ENCODE assay signal across 19 mouse cellular contexts in the genomic region with DNA sequence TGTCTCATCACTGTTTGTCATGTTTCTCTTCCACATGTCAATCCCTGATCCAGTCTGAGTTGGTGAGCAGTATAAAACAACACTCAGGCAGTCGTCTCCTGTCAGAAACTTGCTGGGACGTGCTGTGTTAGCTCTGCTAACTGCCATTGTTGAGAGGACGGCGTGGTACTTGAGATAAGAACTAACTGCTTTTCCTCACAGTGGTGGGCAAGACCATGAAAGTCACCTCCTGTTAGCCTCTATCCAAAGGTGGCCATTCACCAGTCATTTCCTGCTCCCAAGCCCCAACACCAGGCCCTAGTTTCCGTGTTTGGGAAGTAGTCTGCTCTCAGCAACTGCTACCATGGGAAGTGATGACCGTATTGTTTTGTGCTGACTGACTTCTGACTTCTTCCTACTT. TPM values are rescaled to one million over a fixed set of nuclear protein-coding genes. Genes with fewer than 3 reads are reported as not detected.
DNase-seq lines count a peak whose midpoint lies in the region; ATAC-seq and TF ChIP-seq lines count a peak whose summit lies in the region.
"Had no signal": no experiment of that assay in that cellular context is flagged by ENCODE, and none has a peak within 500 bp of the region (broad histone marks: within the 10 kb centered on the region; RNA-seq: fewer than 3 reads in every experiment).

No protein-coding gene starts in this region.

- TF ChIP-seq RAD21 in MEL (IDR thresholded peaks at IDR 0.05; ENCODE audit: low read depth, low read length): no peak

- peaks cover 4% of the 10 kb centered on the region; the same call in 1 of the 2 replicates for H3K36me3 ChIP-seq in heart, embryonic 10.5 days
- H3K36me3 ChIP-seq in intestine, embryonic 15.5 days: no peaks in the 10 kb centered on the region
- peaks cover 4% of the 10 kb centered on the region; the same call in 1 of the 2 replicates for H3K36me3 ChIP-seq in intestine, embryonic 16.5 days (ENCODE audit: control insufficient read depth, insufficient read depth, low read length)
- H3K36me3 ChIP-seq in MEL (ENCODE audit: control insufficient read depth in 1 of 2, insufficient read depth in 2 of 2, low read length in 2 of 2): peaks cover 25 to 30% of the 10 kb centered on the region in 2 experiments
- H3K36me3 ChIP-seq in liver, embryonic 13.5 days: 0 out of 2 replicates have a peak, but pooled peaks cover 4% of the 10 kb centered on the region
- H3K36me3 ChIP-seq in neural tube, embryonic 15.5 days: no peaks in the 10 kb centered on the region
- H3K36me3 ChIP-seq: embryonic facial prominence, embryonic 12.5 days; hindbrain, embryonic 15.5 days; midbrain, embryonic 12.5 days had no signal

- peak overlapping the region; percentile 70 for H3K27ac ChIP-seq in heart, embryonic 10.5 days
- H3K27ac ChIP-seq in intestine, embryonic 15.5 days: 0 out of 2 replicates have a peak overlapping the region, but pooled peaks have one; percentile 40
- H3K27ac ChIP-seq in intestine, embryonic 16.5 days (ENCODE audit: low read length): no peak overlapping the region
- H3K27ac ChIP-seq in MEL (ENCODE audit: control insufficient read depth, low read depth, low read length): peak overlapping the region; percentile 54
- H3K27ac ChIP-seq in liver, embryonic 13.5 days: peak overlapping the region; percentile 57
- H3K27ac ChIP-seq in neural tube, embryonic 15.5 days (replicated peaks): no peak overlapping the region
- H3K27ac ChIP-seq: embryonic facial prominence, embryonic 12.5 days; hindbrain, embryonic 15.5 days; midbrain, embryonic 12.5 days had no signal

- peaks cover 34% of the 10 kb centered on the region for H3K4me1 ChIP-seq in heart, embryonic 10.5 days
- peaks cover 20% of the 10 kb centered on the region for H3K4me1 ChIP-seq in intestine, embryonic 15.5 days (replicated peaks)
- H3K4me1 ChIP-seq in intestine, embryonic 16.5 days (ENCODE audit: control insufficient read depth, insufficient read depth, low read length): peaks cover 8% of the 10 kb centered on the region
- peaks cover 27 to 39% of the 10 kb centered on the region in 2 experiments for H3K4me1 ChIP-seq in MEL (ENCODE audit: control insufficient read depth in 1 of 2, insufficient read depth in 2 of 2, low read length in 2 of 2)
- H3K4me1 ChIP-seq in liver, embryonic 13.5 days (replicated peaks): peaks cover 29% of the 10 kb centered on the region
- H3K4me1 ChIP-seq in neural tube, embryonic 15.5 days: no peaks in the 10 kb centered on the region
- H3K4me1 ChIP-seq: hindbrain, embryonic 15.5 days had no signal

- 0 out of 2 replicates have a peak, but pooled peaks cover 6% of the 10 kb centered on the region for H3K9me3 ChIP-seq in heart, embryonic 10.5 days
- H3K9me3 ChIP-seq in intestine, embryonic 15.5 days: peaks cover 3% of the 10 kb centered on the region; the same call in 1 of the 2 replicates
- H3K9me3 ChIP-seq in intestine, embryonic 16.5 days (ENCODE audit: control insufficient read depth, low read length): 0 out of 2 replicates have a peak, but pooled peaks cover 4% of the 10 kb centered on the region
- no peaks in the 10 kb centered on the region for H3K9me3 ChIP-seq in MEL (replicated peaks; ENCODE audit: insufficient read depth, low read length)
- peaks cover 6% of the 10 kb centered on the region; the same call in 1 of the 2 replicates for H3K9me3 ChIP-seq in liver, embryonic 13.5 days (replicated peaks)
- H3K9me3 ChIP-seq in neural tube, embryonic 15.5 days (replicated peaks): no peaks in the 10 kb centered on the region
- H3K9me3 ChIP-seq: embryonic facial prominence, embryonic 12.5 days; hindbrain, embryonic 15.5 days; midbrain, embryonic 12.5 days had no signal

- TF ChIP-seq POLR2A in MEL (IDR thresholded peaks at IDR 0.05; ENCODE audit: control insufficient read depth in 1 of 2, insufficient read depth in 1 of 2, low read depth in 1 of 2, low read length in 2 of 2, poor library complexity in 1 of 2): no peak; a peak in 1 of 4 replicates

- 11% methylated on average over 6 of the region's 6 CpGs for WGBS in heart, embryonic 10.5 days
- WGBS in intestine, embryonic 15.5 days: 47% methylated on average over 6 of the region's 6 CpGs
- WGBS in intestine, embryonic 16.5 days: 36% methylated on average over 6 of the region's 6 CpGs
- WGBS in liver, embryonic 13.5 days (ENCODE audit: insufficient replicate concordance): 9% methylated on average over 6 of the region's 6 CpGs
- 66% methylated on average over 6 of the region's 6 CpGs for WGBS in neural tube, embryonic 15.5 days

- peak; percentile 60 to 75 for TF ChIP-seq EP300 in MEL (IDR thresholded peaks at IDR 0.05; ENCODE audit: low read depth in 1 of 2, low read length in 2 of 2)

- H3K79me2 ChIP-seq in MEL (ENCODE audit: control insufficient read depth, insufficient read depth, low read length, poor library complexity): no peaks in the 10 kb centered on the region

- peak; percentile 89 for DNase-seq in heart, embryonic 10.5 days (ENCODE audit: low spot score)
- DNase-seq in heart, adult 18-20 months: no peak
- DNase-seq in MEL (ENCODE audit: low read depth, low spot score): peak; percentile 61
- no peak for DNase-seq in liver, embryonic 13.5 days
- DNase-seq in cerebellum, postnatal 36 days: no peak
- DNase-seq: adrenal gland, postnatal 14 days; cerebellum, adult 18-20 months; kidney, adult 11 months; kidney, postnatal 10 days; left cerebral cortex, postnatal 4 days; lung, adult 18-20 months; right cerebral cortex, postnatal 4 days had no signal

- no peak for ATAC-seq in intestine, embryonic 15.5 days
- no peak for ATAC-seq in intestine, embryonic 16.5 days
- peak; percentile 72 for ATAC-seq in liver, embryonic 13.5 days (ENCODE audit: low read depth)
- no peak for ATAC-seq in neural tube, embryonic 15.5 days (ENCODE audit: low FRiP score)
- ATAC-seq: forebrain, embryonic 16.5 days had no signal

- no peak overlapping the region for H3K4me3 ChIP-seq in heart, embryonic 10.5 days
- H3K4me3 ChIP-seq in intestine, embryonic 15.5 days (replicated peaks): no peak overlapping the region
- H3K4me3 ChIP-seq in intestine, embryonic 16.5 days (ENCODE audit: low read length): no peak overlapping the region
- no peak overlapping the region for H3K4me3 ChIP-seq in MEL (ENCODE audit: control insufficient read depth in 1 of 2, insufficient read depth in 1 of 2, low read depth in 2 of 2, low read length in 2 of 2)
- H3K4me3 ChIP-seq in liver, embryonic 13.5 days (replicated peaks): no peak overlapping the region
- no peak overlapping the region for H3K4me3 ChIP-seq in neural tube, embryonic 15.5 days (replicated peaks)
- H3K4me3 ChIP-seq: embryonic facial prominence, embryonic 12.5 days; hindbrain, embryonic 15.5 days; midbrain, embryonic 12.5 days had no signal

- TF ChIP-seq CTCF in MEL (IDR thresholded peaks at IDR 0.05 in 2 of 3, conservative IDR thresholded peaks at IDR 0.05 in 1 of 3; ENCODE audit: control insufficient read depth in 1 of 3, insufficient read depth in 1 of 3, low read depth in 2 of 3, low read length in 3 of 3, poor library complexity in 1 of 3, severe bottlenecking in 1 of 3): no peak; a peak in 1 of 6 replicates

- H3K9ac ChIP-seq in intestine, embryonic 15.5 days: no peak overlapping the region
- no peak overlapping the region for H3K9ac ChIP-seq in intestine, embryonic 16.5 days (ENCODE audit: low read depth, low read length)
- H3K9ac ChIP-seq in MEL (ENCODE audit: control insufficient read depth, low read depth, low read length, poor library complexity, severe bottlenecking): no peak overlapping the region; the same call in 1 of the 2 replicates
- no peak overlapping the region for H3K9ac ChIP-seq in liver, embryonic 13.5 days
- no peak overlapping the region for H3K9ac ChIP-seq in neural tube, embryonic 15.5 days (replicated peaks)
- H3K9ac ChIP-seq: embryonic facial prominence, embryonic 12.5 days; hindbrain, embryonic 15.5 days; midbrain, embryonic 12.5 days had no signal

- peaks cover 34% of the 10 kb centered on the region for H3K27me3 ChIP-seq in heart, embryonic 10.5 days (ENCODE audit: insufficient read depth, poor library complexity, severe bottlenecking)
- H3K27me3 ChIP-seq in intestine, embryonic 15.5 days (replicated peaks): no peaks in the 10 kb centered on the region
- H3K27me3 ChIP-seq in intestine, embryonic 16.5 days (replicated peaks; ENCODE audit: control insufficient read depth, insufficient read depth, low read length): no peaks in the 10 kb centered on the region
- no peaks in the 10 kb centered on the region for H3K27me3 ChIP-seq in MEL (ENCODE audit: control insufficient read depth in 1 of 2, insufficient read depth in 2 of 2, low read length in 2 of 2)
- H3K27me3 ChIP-seq in liver, embryonic 13.5 days: no peaks in the 10 kb centered on the region
- H3K27me3 ChIP-seq in neural tube, embryonic 15.5 days (replicated peaks): no peaks in the 10 kb centered on the region
- H3K27me3 ChIP-seq: embryonic facial prominence, embryonic 12.5 days; hindbrain, embryonic 15.5 days; midbrain, embryonic 12.5 days had no signal

- no peak overlapping the region for H3K4me2 ChIP-seq in intestine, embryonic 15.5 days (replicated peaks)
- H3K4me2 ChIP-seq in intestine, embryonic 16.5 days (ENCODE audit: low read depth, low read length): no peak overlapping the region
- no peak overlapping the region for H3K4me2 ChIP-seq in liver, embryonic 13.5 days
- H3K4me2 ChIP-seq in neural tube, embryonic 15.5 days: no peak overlapping the region
- H3K4me2 ChIP-seq: embryonic facial prominence, embryonic 12.5 days; hindbrain, embryonic 15.5 days; midbrain, embryonic 12.5 days had no signal

RNA-seq across cellular contexts. Expression of gene Hdac7, which starts 20.9 kb away (rescaled TPM):
- polyA plus RNA-seq in heart, embryonic 10.5 days (2016; fragmentation: Nextera tagmentation; extraction: Ambion mirVana): 23.4 and 26.7 TPM in 2 replicates
- 10 to 100 TPM; 19.3 to 26.3 TPM for total RNA-seq in heart, adult 18-20 months (2021)
- 18.0 and 20.6 TPM in 2 replicates for polyA plus RNA-seq in intestine, embryonic 15.5 days (2015; fragmentation: Nextera tagmentation; extraction: Ambion mirVana)
- 15.8 and 18.2 TPM in 2 replicates for polyA plus RNA-seq in intestine, embryonic 16.5 days (2015; fragmentation: Nextera tagmentation; extraction: Ambion mirVana)
- 100 and 102 TPM in 2 replicates for total RNA-seq in MEL (2012; rRNA removed)
- 100 to 1,000 TPM in 1 of 2 experiments, not detected in 1; 389 TPM for polyA plus RNA-seq in MEL (2012; ENCODE audit: insufficient read depth in 1 of 2, insufficient read length in 2 of 2, low read depth in 1 of 2, low replicate concordance in 2 of 2, missing spikeins in 1 of 2)
- polyA plus RNA-seq in liver, embryonic 13.5 days (2015; fragmentation: Nextera tagmentation; extraction: Ambion mirVana): 8.0 and 8.3 TPM in 2 replicates
- polyA plus RNA-seq in neural tube, embryonic 15.5 days (2015; fragmentation: Nextera tagmentation; extraction: Ambion mirVana): 26.5 and 32.1 TPM in 2 replicates

RNA-seq across cellular contexts. Expression of gene Vdr, which starts 45.3 kb away (rescaled TPM):
- 0.75 and 0.77 TPM in 2 replicates for polyA plus RNA-seq in heart, embryonic 10.5 days (2016; fragmentation: Nextera tagmentation; extraction: Ambion mirVana)
- 1 to 10 TPM; 2.4 to 3.4 TPM for total RNA-seq in heart, adult 18-20 months (2021)
- 1.5 and 2.2 TPM in 2 replicates for polyA plus RNA-seq in intestine, embryonic 15.5 days (2015; fragmentation: Nextera tagmentation; extraction: Ambion mirVana)
- 2.4 TPM in 2 replicates for polyA plus RNA-seq in intestine, embryonic 16.5 days (2015; fragmentation: Nextera tagmentation; extraction: Ambion mirVana)
- 0.54 and 0.69 TPM in 2 replicates for total RNA-seq in MEL (2012; rRNA removed)
- 1 to 10 TPM in 1 of 2 experiments, not detected in 1; 1.9 TPM for polyA plus RNA-seq in MEL (2012; ENCODE audit: insufficient read depth in 1 of 2, insufficient read length in 2 of 2, low read depth in 1 of 2, low replicate concordance in 2 of 2, missing spikeins in 1 of 2)
- 0.22 and 0.41 TPM in 2 replicates for polyA plus RNA-seq in liver, embryonic 13.5 days (2015; fragmentation: Nextera tagmentation; extraction: Ambion mirVana)
- 0.17 and 0.63 TPM in 2 replicates for polyA plus RNA-seq in neural tube, embryonic 15.5 days (2015; fragmentation: Nextera tagmentation; extraction: Ambion mirVana)
- polyA plus RNA-seq: forebrain, embryonic 16.5 days had no signal

Comparison
In these comparisons a context has a peak if more than half of its experiments do, and no peak if none do; other contexts are left out.
1. DNase-seq: peak in heart, embryonic 10.5 days (single experiment) and MEL (single experiment); none in heart, adult 18-20 months (0 of 2), liver, embryonic 13.5 days (single experiment) and cerebellum, postnatal 36 days (0 of 2).
2. H3K27ac ChIP-seq: peak in heart, embryonic 10.5 days (single experiment), intestine, embryonic 15.5 days (single experiment), MEL (single experiment) and liver, embryonic 13.5 days (single experiment); none in intestine, embryonic 16.5 days (single experiment) and neural tube, embryonic 15.5 days (single experiment).